Mouse (Mus musculus) brown adipose tissue, adult 24 weeks (tissue): Measurements from ENCODE around the gene Dera. TPM values are rescaled to one million over a fixed set of nuclear protein-coding genes. Genes with fewer than 3 reads are reported as not detected.

Experiments
- H3K27ac ChIP-seq: fragments of 200-500 bp; replicated peaks from 2 replicates; pipeline ENCODE4 v1.5.1; 2012; ENCODE audit warnings: low read depth, mild to moderate bottlenecking, low read length
- H3K4me1 ChIP-seq: fragments of 200-500 bp; 2 replicates; pipeline ENCODE4 v1.6.1; 2012; ENCODE audit warnings: low read length, mixed read lengths; ENCODE audit not compliant: control insufficient read depth, insufficient read depth, insufficient read length
- H3K4me3 ChIP-seq: fragments of 200-500 bp; 2 replicates; pipeline ENCODE4 v1.5.1; 2012; ENCODE audit warnings: low read depth, mild to moderate bottlenecking, low read length, moderate library complexity; ENCODE audit not compliant: insufficient read depth
- polyA plus RNA-seq: library from polyadenylated mRNA; stranded (reverse); fragments of >200 nt; gene quantifications from 2 replicates; pipeline ENCODE4 v1.2.4, GENCODE M21; 2012; ENCODE audit not compliant: missing spikeins, insufficient read depth, insufficient read length

The Dera gene
- polyA plus RNA-seq, 1 experiment, result 18.9 TPM

DNA sequence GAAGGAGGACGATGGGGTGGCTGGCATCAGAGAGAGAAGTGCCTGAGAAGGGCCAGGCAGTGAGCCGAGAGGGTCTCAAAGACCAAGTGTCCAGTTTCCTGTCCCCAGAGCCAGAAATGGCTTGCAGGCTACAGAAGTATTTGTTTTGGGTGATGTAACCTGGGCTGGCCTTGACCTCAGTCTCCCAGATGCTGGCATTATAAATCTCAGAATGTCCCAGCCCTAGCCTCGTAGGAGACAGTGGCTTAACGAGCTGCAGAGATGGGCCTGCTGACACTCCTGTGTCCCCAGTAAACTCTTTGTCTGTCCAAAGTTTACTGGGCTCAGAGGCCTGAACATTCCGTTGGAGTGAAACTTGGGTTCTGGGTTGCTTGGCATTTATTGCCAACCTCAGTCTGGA, 55.8 kb downstream of the Dera start:
- Histone ChIP-seq H3K27ac (no peak overlapping the region), H3K4me3 (no peak overlapping the region), H3K4me1 (no peaks in the 10 kb centered on the region; the same call in 1 of the 2 replicates)

GRCm38 (mm10) chr6:137814006-137814405, 59.7 kb downstream of the Dera start:
- no peak overlapping the region for H3K27ac ChIP-seq
- no peak overlapping the region for H3K4me3 ChIP-seq
- no peaks in the 10 kb centered on the region for H3K4me1 ChIP-seq

GRCm38 (mm10) chr6:137816508-137816907, 62.2 kb downstream of the Dera start:
- no peak overlapping the region for H3K27ac ChIP-seq
- no peak overlapping the region for H3K4me3 ChIP-seq
- no peaks in the 10 kb centered on the region for H3K4me1 ChIP-seq

GRCm38 (mm10) chr6:137822550-137822949, 68.2 kb downstream of the Dera start:
- Histone ChIP-seq H3K4me1 (no peaks in the 10 kb centered on the region), H3K27ac (no peak overlapping the region), H3K4me3 (no peak overlapping the region)

DNA sequence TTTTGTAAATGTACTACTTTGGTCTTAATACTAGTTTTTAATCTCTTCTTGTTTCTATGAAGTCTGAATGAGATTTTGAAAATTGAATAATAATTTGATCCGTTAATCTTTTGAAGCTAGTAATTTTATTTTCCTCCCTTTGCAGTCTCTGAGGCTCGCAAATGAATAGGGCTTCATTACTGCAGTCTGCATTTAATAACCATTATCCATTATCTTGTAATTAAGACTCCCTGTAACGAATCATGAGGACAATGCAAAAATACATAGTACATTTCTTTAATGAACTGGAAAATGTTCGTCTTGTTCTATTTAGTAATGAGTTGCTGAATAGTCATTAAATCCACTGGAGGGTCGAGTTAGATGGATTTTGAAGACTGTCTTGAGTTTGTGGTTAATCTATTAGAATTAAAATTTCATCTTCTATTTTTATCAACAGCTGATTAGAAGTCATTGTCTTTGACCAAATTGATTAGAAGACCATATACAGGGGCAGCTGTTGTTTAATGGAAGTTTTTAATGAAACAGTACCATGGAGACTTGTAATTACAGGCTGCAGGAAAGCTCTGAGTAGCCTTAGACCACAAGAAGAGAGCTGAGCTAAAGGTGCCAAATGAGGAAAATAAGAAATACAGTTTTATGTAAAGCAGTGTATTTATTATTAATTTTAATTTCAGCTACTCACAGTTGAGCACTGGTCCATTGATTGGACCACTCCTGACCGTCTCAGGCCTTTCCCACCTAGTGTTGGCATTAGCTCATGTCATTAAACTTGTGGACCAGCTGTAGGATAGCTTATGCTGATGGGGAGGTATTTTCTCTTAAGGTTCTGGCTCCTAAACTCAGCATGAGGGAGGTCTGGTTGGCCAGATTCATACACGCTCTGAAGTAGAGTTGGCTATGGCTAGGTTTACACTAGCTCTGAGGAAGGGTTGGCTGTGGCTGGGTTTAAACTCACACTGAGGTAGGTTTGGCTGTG, 70.0 kb downstream of the Dera start:
- H3K27ac ChIP-seq, result no peak overlapping the region
- H3K4me1 ChIP-seq, result no peaks in the 10 kb centered on the region
- no peak overlapping the region for H3K4me3 ChIP-seq

GRCm38 (mm10) chr6:137825022-137825613, 70.8 kb downstream of the Dera start:
- Histone ChIP-seq H3K27ac (no peak overlapping the region), H3K4me3 (no peak overlapping the region), H3K4me1 (no peaks in the 10 kb centered on the region)

- H3K27ac ChIP-seq, result no peak overlapping the region
- H3K4me1 ChIP-seq, result no peaks in the 10 kb centered on the region
- no peak overlapping the region for H3K4me3 ChIP-seq
These were observed 74.9 kb downstream of the Dera start for GRCm38 (mm10) chr6:137829056-137829776.

GRCm38 (mm10) chr6:137836799-137837198, 82.5 kb downstream of the Dera start:
- no peaks in the 10 kb centered on the region for H3K4me1 ChIP-seq
- H3K4me3 ChIP-seq, result no peak overlapping the region
- H3K27ac ChIP-seq, result no peak overlapping the region

- no peaks in the 10 kb centered on the region for H3K4me1 ChIP-seq
- H3K27ac ChIP-seq, result no peak overlapping the region
- H3K4me3 ChIP-seq, result no peak overlapping the region
These were observed 89.0 kb downstream of the Dera start for GRCm38 (mm10) chr6:137843337-137843736.

GRCm38 (mm10) chr6:137857198-137858194, 103.2 kb downstream of the Dera start:
- no peak overlapping the region for H3K4me3 ChIP-seq
- H3K4me1 ChIP-seq, result no peaks in the 10 kb centered on the region
- no peak overlapping the region for H3K27ac ChIP-seq

DNA sequence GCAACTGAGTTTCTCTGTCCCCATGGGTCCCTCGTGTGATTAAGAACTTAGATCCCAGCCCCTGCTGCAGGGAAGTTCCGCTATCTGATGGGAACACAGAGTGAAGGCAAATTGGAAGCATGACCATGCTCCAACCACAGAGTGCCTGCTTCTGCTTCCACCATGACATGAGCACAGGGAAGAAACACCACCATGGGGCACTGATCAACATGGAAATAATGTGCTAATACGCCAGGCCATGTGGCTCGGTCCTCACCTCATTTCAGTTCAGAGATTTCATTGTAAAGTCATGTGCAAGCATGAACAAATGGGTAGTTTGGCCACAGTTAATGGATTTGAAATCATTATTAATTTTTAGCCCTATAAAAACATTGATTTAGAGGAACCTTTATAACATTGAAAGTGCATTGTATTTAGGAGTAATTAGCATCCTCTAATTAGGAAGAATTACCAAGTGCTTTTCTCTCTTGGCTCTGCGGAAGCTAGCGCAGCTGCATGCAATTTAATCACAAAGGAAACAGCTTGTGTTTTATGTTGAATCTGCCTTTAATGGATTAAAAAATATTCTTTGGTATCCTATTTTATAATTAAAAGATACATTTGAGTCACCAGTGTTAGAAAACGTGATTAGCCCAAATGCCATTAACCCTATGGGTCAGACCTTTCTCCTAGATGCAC, 115.7 kb downstream of the Dera start:
- Histone ChIP-seq H3K4me3 (no peak overlapping the region), H3K27ac (no peak overlapping the region), H3K4me1 (no peaks in the 10 kb centered on the region)

DNA sequence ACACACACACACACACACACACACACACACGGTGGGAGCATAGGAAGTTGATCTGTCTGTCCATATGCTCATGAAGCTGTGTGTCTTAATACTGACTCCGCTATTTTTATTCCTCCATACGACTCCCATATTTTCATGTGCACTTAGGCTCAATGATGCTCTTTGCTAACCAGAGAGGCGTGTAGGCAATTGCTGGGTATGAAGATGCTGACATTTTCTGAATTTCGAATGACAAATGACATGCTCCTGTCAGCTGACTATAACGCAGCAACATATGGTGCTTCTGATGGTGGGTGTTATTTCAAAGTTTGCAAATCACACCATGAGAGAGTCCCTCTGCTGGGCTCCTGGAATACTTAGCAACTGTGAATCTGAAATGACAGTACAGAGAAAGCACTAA, 116.3 kb downstream of the Dera start:
- H3K4me1 ChIP-seq, result no peaks in the 10 kb centered on the region
- H3K4me3 ChIP-seq, result no peak overlapping the region

GRCm38 (mm10) chr6:137872055-137872735, 117.8 kb downstream of the Dera start:
- H3K4me1 ChIP-seq, result no peaks in the 10 kb centered on the region
- no peak overlapping the region for H3K4me3 ChIP-seq
- H3K27ac ChIP-seq, result no peak overlapping the region

More for the DNA sequence above, 116.3 kb downstream of the Dera start:
- no peak overlapping the region for H3K27ac ChIP-seq
